Mouse (Mus musculus): ENCODE results near the gene Prf1. TPM values are rescaled to one million over a fixed set of nuclear protein-coding genes. Genes with fewer than 3 reads are reported as not detected.

The Prf1 gene
- 0.08 and 0.17 TPM in 2 replicates for polyA plus RNA-seq (2015; fragmentation: Nextera tagmentation; extraction: Ambion mirVana)

DNA sequence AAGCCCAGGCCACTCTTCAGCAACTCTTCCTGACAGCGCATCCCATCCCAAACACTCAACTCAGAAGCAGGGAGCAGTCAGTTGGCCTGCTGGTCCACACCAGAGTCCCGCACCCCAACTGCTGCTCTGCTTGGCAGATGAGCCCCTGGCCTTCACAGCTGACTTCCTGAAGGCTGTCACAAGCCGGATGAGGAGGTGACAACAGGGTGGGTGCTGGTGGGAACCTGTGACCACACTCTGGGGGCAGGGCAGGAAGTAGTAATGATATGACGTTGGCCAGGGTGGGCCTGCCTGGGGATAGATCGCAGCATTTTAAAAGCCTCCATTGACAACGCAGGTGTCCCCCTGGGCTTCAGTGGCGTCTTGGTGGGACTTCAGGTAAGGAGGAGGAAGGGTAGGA lies at the start of gene Prf1:
Gene Prf1, plus strand, starts transcription at position 357 of the 400 bp plus-strand sequence.
- peak; percentile 12; the same call in 1 of the 2 replicates for ATAC-seq

DNA sequence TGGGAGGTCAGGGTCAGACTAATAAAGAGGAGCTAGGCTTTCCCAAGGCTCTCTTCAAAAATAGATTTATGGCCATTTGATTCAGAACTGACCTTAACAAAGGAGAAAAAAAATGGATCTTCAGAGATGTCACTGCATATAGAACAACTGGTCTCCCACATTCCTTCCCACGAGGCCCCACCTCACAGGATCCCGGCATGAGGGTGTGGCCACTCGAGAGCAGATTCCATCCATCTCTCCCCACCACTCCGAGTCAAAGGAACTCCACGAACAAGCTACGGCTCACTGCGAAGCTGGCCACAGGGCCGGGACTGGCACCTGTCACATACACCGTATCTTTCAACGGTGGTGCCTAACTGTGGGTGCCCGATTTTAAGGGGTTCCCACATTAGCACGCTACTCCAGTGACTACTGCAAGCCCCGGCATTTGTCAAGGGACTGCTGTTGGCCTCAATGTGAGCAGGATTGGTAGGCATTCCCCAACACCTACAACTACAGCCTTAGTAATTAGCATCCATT lies 49.0 kb upstream of the Prf1 start:
- Histone ChIP-seq H3K27ac (ENCODE audit: low read length) (no peak overlapping the region), H3K36me3 (ENCODE audit: insufficient read depth, low read length) (no peaks in the 10 kb centered on the region), H3K4me2 (replicated peaks; ENCODE audit: low read depth, low read length) (no peak overlapping the region), H3K27me3 (replicated peaks; ENCODE audit: insufficient read depth, low read length) (no peaks in the 10 kb centered on the region), H3K9ac (replicated peaks; ENCODE audit: low read depth) (no peak overlapping the region), H3K4me3 (ENCODE audit: low read depth, low read length) (no peak overlapping the region), H3K4me1 (ENCODE audit: insufficient read depth, low read depth, low read length) (no peaks in the 10 kb centered on the region), H3K9me3 (ENCODE audit: low read length) (no peaks in the 10 kb centered on the region)
- ATAC-seq: peak; percentile 23; the same call in 1 of the 2 replicates
- WGBS: 48% methylated on average over 13 of the region's 13 CpGs
- TF ChIP-seq CTCF (IDR thresholded peaks at IDR 0.05): no peak
- no peak for TF ChIP-seq EP300 (IDR thresholded peaks at IDR 0.05)
- DNase-seq (ENCODE audit: low spot score): no peak

More for the DNA sequence above, at the start of gene Prf1:
- Histone ChIP-seq H3K4me1 (ENCODE audit: insufficient read depth, low read depth, low read length) (no peaks in the 10 kb centered on the region), H3K9me3 (ENCODE audit: low read length) (no peaks in the 10 kb centered on the region), H3K27me3 (replicated peaks; ENCODE audit: insufficient read depth, low read length) (no peaks in the 10 kb centered on the region), H3K27ac (ENCODE audit: low read length) (no peak within 1 kb of the TSS), H3K4me3 (ENCODE audit: low read depth, low read length) (no peak within 1 kb of the TSS), H3K4me2 (replicated peaks; ENCODE audit: low read depth, low read length) (no peak within 1 kb of the TSS), H3K36me3 (ENCODE audit: insufficient read depth, low read length) (no peaks in the 10 kb centered on the region), H3K9ac (replicated peaks; ENCODE audit: low read depth) (no peak within 1 kb of the TSS)
- peak; percentile 24 for DNase-seq (ENCODE audit: low spot score)
- WGBS: 62% methylated on average over 7 of the region's 7 CpGs
- no peak for TF ChIP-seq CTCF (IDR thresholded peaks at IDR 0.05)
- TF ChIP-seq EP300 (IDR thresholded peaks at IDR 0.05): no peak

DNA sequence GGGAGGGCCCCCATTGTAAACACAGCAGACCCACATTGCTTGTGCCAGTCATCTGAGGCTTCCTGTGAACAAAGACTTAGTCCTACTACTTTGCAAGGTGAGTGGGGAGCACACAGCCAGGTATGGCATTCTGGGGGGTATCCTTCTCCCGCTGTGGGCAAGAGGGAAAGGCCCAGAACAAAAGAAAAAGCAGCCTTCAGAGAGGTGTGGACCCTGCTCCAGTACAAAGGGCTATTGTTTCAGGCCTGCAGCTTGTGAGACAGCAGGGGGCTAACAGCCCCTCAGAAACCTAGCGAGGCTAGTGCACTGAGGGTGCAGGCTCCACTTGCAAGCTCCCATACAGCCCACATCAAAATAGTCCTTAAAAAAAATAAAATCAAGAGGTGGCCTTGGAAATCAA lies 47.7 kb upstream of the Prf1 start:
- WGBS: 73% methylated on average over 2 of the region's 2 CpGs
- no peak overlapping the region for H3K27ac ChIP-seq (ENCODE audit: low read length)
- H3K9me3 ChIP-seq (ENCODE audit: low read length): no peaks in the 10 kb centered on the region
- H3K36me3 ChIP-seq (ENCODE audit: insufficient read depth, low read length): no peaks in the 10 kb centered on the region
- H3K27me3 ChIP-seq (replicated peaks; ENCODE audit: insufficient read depth, low read length): no peaks in the 10 kb centered on the region
- TF ChIP-seq CTCF (IDR thresholded peaks at IDR 0.05): no peak
- no peak for TF ChIP-seq EP300 (IDR thresholded peaks at IDR 0.05)
- no peak overlapping the region for H3K4me2 ChIP-seq (replicated peaks; ENCODE audit: low read depth, low read length)
- H3K4me1 ChIP-seq (ENCODE audit: insufficient read depth, low read depth, low read length): no peaks in the 10 kb centered on the region
- DNase-seq (ENCODE audit: low spot score): no peak
- H3K9ac ChIP-seq (replicated peaks; ENCODE audit: low read depth): no peak overlapping the region
- no peak for ATAC-seq
- no peak overlapping the region for H3K4me3 ChIP-seq (ENCODE audit: low read depth, low read length)

DNA sequence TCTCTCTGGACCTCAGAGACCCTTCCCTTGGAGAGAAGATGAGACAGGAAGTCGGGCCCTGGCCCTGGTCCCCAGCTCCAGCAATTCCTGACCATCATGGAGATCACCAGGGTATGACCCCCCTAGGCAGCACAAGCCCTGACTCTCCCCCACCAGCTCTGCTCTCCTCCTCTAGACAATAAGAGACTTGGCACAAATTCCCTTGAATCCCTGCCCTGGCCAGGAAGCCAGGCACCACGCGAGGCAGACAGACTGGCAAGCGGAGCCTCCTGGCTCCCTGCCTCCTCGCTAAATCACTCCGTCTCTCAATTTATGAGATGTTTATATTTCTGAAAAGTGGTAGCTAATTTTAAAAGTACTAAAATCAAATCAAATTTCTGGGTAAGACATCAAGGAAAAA lies 42.9 kb upstream of the Prf1 start:
- WGBS: 47% methylated on average over 6 of the region's 6 CpGs
- H3K9me3 ChIP-seq (ENCODE audit: low read length): no peaks in the 10 kb centered on the region
- TF ChIP-seq CTCF (IDR thresholded peaks at IDR 0.05): no peak
- TF ChIP-seq EP300 (IDR thresholded peaks at IDR 0.05): no peak
- ATAC-seq (peak; percentile 43), DNase-seq (ENCODE audit: low spot score) (peak; percentile 25)
- H3K4me3 ChIP-seq (ENCODE audit: low read depth, low read length): no peak overlapping the region
- no peaks in the 10 kb centered on the region for H3K4me1 ChIP-seq (ENCODE audit: insufficient read depth, low read depth, low read length)
- no peaks in the 10 kb centered on the region for H3K36me3 ChIP-seq (ENCODE audit: insufficient read depth, low read length)
- no peak overlapping the region for H3K27ac ChIP-seq (ENCODE audit: low read length)
- no peaks in the 10 kb centered on the region for H3K27me3 ChIP-seq (replicated peaks; ENCODE audit: insufficient read depth, low read length)
- no peak overlapping the region for H3K4me2 ChIP-seq (replicated peaks; ENCODE audit: low read depth, low read length)
- H3K9ac ChIP-seq (replicated peaks; ENCODE audit: low read depth): no peak overlapping the region

DNA sequence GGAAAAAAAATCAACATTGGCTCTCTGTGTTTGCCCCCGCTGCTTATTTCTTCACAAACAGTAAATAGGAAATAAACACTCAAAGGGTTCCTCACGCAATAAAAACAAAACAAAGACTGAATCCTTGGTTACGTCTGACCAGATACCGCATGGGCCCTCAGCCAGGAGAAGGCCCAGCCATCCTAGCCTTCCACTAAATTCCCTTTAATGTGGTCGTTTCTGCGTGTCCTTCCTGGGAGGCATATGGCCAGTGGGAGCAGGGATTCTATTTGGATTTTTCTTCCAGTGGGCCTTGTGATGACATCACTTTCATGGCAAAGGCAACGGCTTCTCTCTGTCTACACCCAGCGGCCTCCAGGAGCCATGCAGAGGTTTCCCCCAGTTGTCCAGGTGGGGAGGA lies 42.4 kb upstream of the Prf1 start:
- Histone ChIP-seq H3K4me2 (replicated peaks; ENCODE audit: low read depth, low read length) (no peak overlapping the region), H3K9ac (replicated peaks; ENCODE audit: low read depth) (no peak overlapping the region), H3K9me3 (ENCODE audit: low read length) (no peaks in the 10 kb centered on the region), H3K4me1 (ENCODE audit: insufficient read depth, low read depth, low read length) (no peaks in the 10 kb centered on the region), H3K4me3 (ENCODE audit: low read depth, low read length) (no peak overlapping the region), H3K27me3 (replicated peaks; ENCODE audit: insufficient read depth, low read length) (no peaks in the 10 kb centered on the region), H3K36me3 (ENCODE audit: insufficient read depth, low read length) (no peaks in the 10 kb centered on the region), H3K27ac (ENCODE audit: low read length) (no peak overlapping the region)
- ATAC-seq (peak; percentile 52), DNase-seq (ENCODE audit: low spot score) (peak; percentile 42)
- TF ChIP-seq CTCF (IDR thresholded peaks at IDR 0.05): no peak
- TF ChIP-seq EP300 (IDR thresholded peaks at IDR 0.05): no peak
- 57% methylated on average over 8 of the region's 8 CpGs for WGBS

DNA sequence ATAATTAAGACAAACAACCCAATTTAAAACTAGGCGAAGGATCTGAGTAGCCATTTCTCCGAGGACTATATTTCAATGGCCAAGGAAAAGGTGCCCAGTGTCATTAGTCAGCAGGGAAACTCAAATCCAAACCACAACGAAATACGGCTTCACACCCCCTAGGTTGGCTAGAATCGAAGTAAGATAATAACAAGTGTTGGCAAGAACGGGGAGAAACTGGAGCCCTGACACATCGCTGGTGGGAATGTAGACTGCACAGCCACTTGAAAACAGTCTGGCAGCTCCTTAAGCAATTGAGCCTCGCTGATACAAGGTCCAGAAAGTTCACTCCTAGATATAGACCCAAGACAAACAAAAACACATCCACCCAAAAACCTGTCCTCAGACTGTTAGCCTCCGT lies 41.0 kb upstream of the Prf1 start:
- 80% methylated on average over 9 of the region's 9 CpGs for WGBS
- TF ChIP-seq CTCF (IDR thresholded peaks at IDR 0.05): no peak
- TF ChIP-seq EP300 (IDR thresholded peaks at IDR 0.05): no peak

DNA sequence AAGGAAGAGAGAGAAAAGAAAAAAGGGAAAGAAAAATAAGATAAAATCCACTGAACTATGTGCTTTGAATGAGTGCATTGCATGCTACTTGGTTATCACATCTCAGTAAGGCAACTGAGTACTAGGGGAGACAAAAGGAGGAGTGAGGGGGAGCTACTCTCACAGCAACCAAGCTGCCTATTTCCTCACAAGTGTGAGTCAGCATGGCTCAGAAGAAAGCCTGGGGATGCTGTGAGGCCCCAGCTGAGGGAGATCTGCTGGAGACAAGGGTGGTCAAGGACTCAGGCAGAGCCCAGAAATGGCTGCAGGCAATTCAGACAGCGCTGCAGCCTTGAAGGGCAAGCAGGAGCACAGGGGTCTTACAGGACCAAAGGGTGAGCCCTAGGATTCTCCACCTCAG lies 39.5 kb upstream of the Prf1 start:
- Histone ChIP-seq H3K9ac (replicated peaks; ENCODE audit: low read depth) (no peak overlapping the region), H3K36me3 (ENCODE audit: insufficient read depth, low read length) (no peaks in the 10 kb centered on the region), H3K9me3 (ENCODE audit: low read length) (no peaks in the 10 kb centered on the region), H3K27me3 (replicated peaks; ENCODE audit: insufficient read depth, low read length) (no peaks in the 10 kb centered on the region), H3K4me1 (ENCODE audit: insufficient read depth, low read depth, low read length) (no peaks in the 10 kb centered on the region), H3K4me3 (ENCODE audit: low read depth, low read length) (no peak overlapping the region), H3K4me2 (replicated peaks; ENCODE audit: low read depth, low read length) (no peak overlapping the region), H3K27ac (ENCODE audit: low read length) (no peak overlapping the region)
- TF ChIP-seq CTCF (IDR thresholded peaks at IDR 0.05) (no peak), EP300 (IDR thresholded peaks at IDR 0.05) (no peak)
- WGBS: 69% methylated on average over 1 of the region's 1 CpGs
- ATAC-seq: no peak
- DNase-seq (ENCODE audit: low spot score): no peak

More for the DNA sequence above, 41.0 kb upstream of the Prf1 start:
- no peak overlapping the region for H3K4me2 ChIP-seq (replicated peaks; ENCODE audit: low read depth, low read length)
- no peaks in the 10 kb centered on the region for H3K27me3 ChIP-seq (replicated peaks; ENCODE audit: insufficient read depth, low read length)
- no peak overlapping the region for H3K4me3 ChIP-seq (ENCODE audit: low read depth, low read length)
- no peaks in the 10 kb centered on the region for H3K36me3 ChIP-seq (ENCODE audit: insufficient read depth, low read length)
- H3K9me3 ChIP-seq (ENCODE audit: low read length): no peaks in the 10 kb centered on the region
- no peak overlapping the region for H3K27ac ChIP-seq (ENCODE audit: low read length)
- DNase-seq (ENCODE audit: low spot score) (no peak), ATAC-seq (no peak)
- no peaks in the 10 kb centered on the region for H3K4me1 ChIP-seq (ENCODE audit: insufficient read depth, low read depth, low read length)
- H3K9ac ChIP-seq (replicated peaks; ENCODE audit: low read depth): no peak overlapping the region

Measured in lung, postnatal 0 days (tissue).